Mouse (Mus musculus): ENCODE measurements around the gene Neb. TPM values are rescaled to one million over a fixed set of nuclear protein-coding genes. Genes with fewer than 3 reads are reported as not detected.
A peak's percentile ranks its signal among the peaks of the same experiment; 100 is the strongest.

Gene Neb
- polyA plus RNA-seq, 1 experiment = 0.14 TPM

GRCm38 (mm10) chr2:52270911-52271310 lies 107.4 kb downstream of the Neb start:
- Histone ChIP-seq H3K4me3 (ENCODE audit: insufficient read depth, poor library complexity, severe bottlenecking) (no peak overlapping the region), H3ac (ENCODE audit: control insufficient read depth, insufficient read length, low read depth) (no peak overlapping the region), H3K36me3 (ENCODE audit: control insufficient read depth, insufficient read depth) (no peaks in the 10 kb centered on the region), H3K79me2 (ENCODE audit: control insufficient read depth, insufficient read depth) (no peaks in the 10 kb centered on the region), H3K27me3 (ENCODE audit: control insufficient read depth, insufficient read depth, insufficient read length) (no peaks in the 10 kb centered on the region), H3K79me3 (ENCODE audit: low read depth) (no peaks in the 10 kb centered on the region)
- no peak for TF ChIP-seq MYOD1 (IDR thresholded peaks at IDR 0.05; ENCODE audit: control insufficient read depth, insufficient read length, low read depth)
- no peak for TF ChIP-seq CEBPB (IDR thresholded peaks at IDR 0.05; ENCODE audit: low read depth)
- TF ChIP-seq USF1 (IDR thresholded peaks at IDR 0.05; ENCODE audit: low read depth) = no peak
- no peak for TF ChIP-seq MYOG (IDR thresholded peaks at IDR 0.05; ENCODE audit: control insufficient read depth, extremely low read depth, insufficient read length)
- no peak for TF ChIP-seq MAX (IDR thresholded peaks at IDR 0.05)
- TF ChIP-seq CTCF (IDR thresholded peaks at IDR 0.05; ENCODE audit: control insufficient read depth, insufficient read depth, insufficient read length) = no peak
- no peak for TF ChIP-seq FOSL1 (IDR thresholded peaks at IDR 0.05; ENCODE audit: insufficient read depth, low read length, poor library complexity, severe bottlenecking)

GRCm38 (mm10) chr2:52262149-52262548 lies 116.1 kb downstream of the Neb start:
- Histone ChIP-seq H3K79me3 (ENCODE audit: low read depth) (no peaks in the 10 kb centered on the region), H3K79me2 (ENCODE audit: control insufficient read depth, insufficient read depth) (no peaks in the 10 kb centered on the region), H3K4me3 (ENCODE audit: insufficient read depth, poor library complexity, severe bottlenecking) (no peak overlapping the region), H3K27me3 (ENCODE audit: control insufficient read depth, insufficient read depth, insufficient read length) (no peaks in the 10 kb centered on the region), H3ac (ENCODE audit: control insufficient read depth, insufficient read length, low read depth) (no peak overlapping the region), H3K36me3 (ENCODE audit: control insufficient read depth, insufficient read depth) (no peaks in the 10 kb centered on the region)
- TF ChIP-seq CTCF (IDR thresholded peaks at IDR 0.05; ENCODE audit: control insufficient read depth, insufficient read depth, insufficient read length) (peak; percentile 12), MYOD1 (IDR thresholded peaks at IDR 0.05; ENCODE audit: control insufficient read depth, insufficient read length, low read depth) (no peak), MAX (IDR thresholded peaks at IDR 0.05) (no peak)

GRCm38 (mm10) chr2:52252037-52252436 lies 126.2 kb downstream of the Neb start:
- no peak overlapping the region for H3ac ChIP-seq (ENCODE audit: control insufficient read depth, insufficient read length, low read depth)
- H3K36me3 ChIP-seq (ENCODE audit: control insufficient read depth, insufficient read depth) = no peaks in the 10 kb centered on the region
- H3K79me3 ChIP-seq (ENCODE audit: low read depth) = no peaks in the 10 kb centered on the region
- H3K4me3 ChIP-seq (ENCODE audit: insufficient read depth, poor library complexity, severe bottlenecking) = no peak overlapping the region
- H3K27me3 ChIP-seq (ENCODE audit: control insufficient read depth, insufficient read depth, insufficient read length) = no peaks in the 10 kb centered on the region
- no peak for TF ChIP-seq MYOD1 (IDR thresholded peaks at IDR 0.05; ENCODE audit: control insufficient read depth, insufficient read length, low read depth)
- no peak for TF ChIP-seq MYOG (IDR thresholded peaks at IDR 0.05; ENCODE audit: control insufficient read depth, extremely low read depth, insufficient read length)
- no peak for TF ChIP-seq CTCF (IDR thresholded peaks at IDR 0.05; ENCODE audit: control insufficient read depth, insufficient read depth, insufficient read length)
- TF ChIP-seq CEBPB (IDR thresholded peaks at IDR 0.05; ENCODE audit: low read depth) = no peak
- no peak for TF ChIP-seq FOSL1 (IDR thresholded peaks at IDR 0.05; ENCODE audit: insufficient read depth, low read length, poor library complexity, severe bottlenecking)
- no peak for TF ChIP-seq MAX (IDR thresholded peaks at IDR 0.05)
- no peak for TF ChIP-seq USF1 (IDR thresholded peaks at IDR 0.05; ENCODE audit: low read depth)
- H3K79me2 ChIP-seq (ENCODE audit: control insufficient read depth, insufficient read depth) = no peaks in the 10 kb centered on the region

- TF ChIP-seq USF1 (IDR thresholded peaks at IDR 0.05; ENCODE audit: low read depth) = no peak
- TF ChIP-seq MYOD1 (IDR thresholded peaks at IDR 0.05; ENCODE audit: control insufficient read depth, insufficient read length, low read depth) = no peak
- TF ChIP-seq CTCF (IDR thresholded peaks at IDR 0.05; ENCODE audit: control insufficient read depth, insufficient read depth, insufficient read length) = no peak
- TF ChIP-seq MYOG (IDR thresholded peaks at IDR 0.05; ENCODE audit: control insufficient read depth, extremely low read depth, insufficient read length) = no peak
- no peak for TF ChIP-seq FOSL1 (IDR thresholded peaks at IDR 0.05; ENCODE audit: insufficient read depth, low read length, poor library complexity, severe bottlenecking)
- TF ChIP-seq CEBPB (IDR thresholded peaks at IDR 0.05; ENCODE audit: low read depth) = no peak
- no peak for TF ChIP-seq MAX (IDR thresholded peaks at IDR 0.05)
- Histone ChIP-seq H3K79me3 (ENCODE audit: low read depth) (no peaks in the 10 kb centered on the region), H3K4me3 (ENCODE audit: insufficient read depth, poor library complexity, severe bottlenecking) (no peak overlapping the region), H3K36me3 (ENCODE audit: control insufficient read depth, insufficient read depth) (no peaks in the 10 kb centered on the region), H3ac (ENCODE audit: control insufficient read depth, insufficient read length, low read depth) (no peak overlapping the region), H3K79me2 (ENCODE audit: control insufficient read depth, insufficient read depth) (no peaks in the 10 kb centered on the region), H3K27me3 (ENCODE audit: control insufficient read depth, insufficient read depth, insufficient read length) (no peaks in the 10 kb centered on the region)
Measured at GRCm38 (mm10) chr2:52248316-52248826, 129.9 kb downstream of the Neb start.

- no peaks in the 10 kb centered on the region for H3K79me2 ChIP-seq (ENCODE audit: control insufficient read depth, insufficient read depth)
- H3K36me3 ChIP-seq (ENCODE audit: control insufficient read depth, insufficient read depth) = no peaks in the 10 kb centered on the region
- H3K4me3 ChIP-seq (ENCODE audit: insufficient read depth, poor library complexity, severe bottlenecking) = no peak overlapping the region
- TF ChIP-seq CEBPB (IDR thresholded peaks at IDR 0.05; ENCODE audit: low read depth) = no peak
- TF ChIP-seq USF1 (IDR thresholded peaks at IDR 0.05; ENCODE audit: low read depth) = no peak
- TF ChIP-seq MAX (IDR thresholded peaks at IDR 0.05) = no peak
- TF ChIP-seq CTCF (IDR thresholded peaks at IDR 0.05; ENCODE audit: control insufficient read depth, insufficient read depth, insufficient read length) = no peak
- no peak for TF ChIP-seq MYOD1 (IDR thresholded peaks at IDR 0.05; ENCODE audit: control insufficient read depth, insufficient read length, low read depth)
- no peak for TF ChIP-seq MYOG (IDR thresholded peaks at IDR 0.05; ENCODE audit: control insufficient read depth, extremely low read depth, insufficient read length)
- no peak for TF ChIP-seq FOSL1 (IDR thresholded peaks at IDR 0.05; ENCODE audit: insufficient read depth, low read length, poor library complexity, severe bottlenecking)
- H3K27me3 ChIP-seq (ENCODE audit: control insufficient read depth, insufficient read depth, insufficient read length) = no peaks in the 10 kb centered on the region
- H3K79me3 ChIP-seq (ENCODE audit: low read depth) = no peaks in the 10 kb centered on the region
- H3ac ChIP-seq (ENCODE audit: control insufficient read depth, insufficient read length, low read depth) = no peak overlapping the region
Measured at GRCm38 (mm10) chr2:52245091-52245490, 133.2 kb downstream of the Neb start.

- H3K79me3 ChIP-seq (ENCODE audit: low read depth) = no peaks in the 10 kb centered on the region
- no peaks in the 10 kb centered on the region for H3K36me3 ChIP-seq (ENCODE audit: control insufficient read depth, insufficient read depth)
- H3K4me3 ChIP-seq (ENCODE audit: insufficient read depth, poor library complexity, severe bottlenecking) = no peak overlapping the region
- TF ChIP-seq USF1 (IDR thresholded peaks at IDR 0.05; ENCODE audit: low read depth) = no peak
- TF ChIP-seq CTCF (IDR thresholded peaks at IDR 0.05; ENCODE audit: control insufficient read depth, insufficient read depth, insufficient read length) = no peak
- no peak for TF ChIP-seq MAX (IDR thresholded peaks at IDR 0.05)
- no peak for TF ChIP-seq MYOG (IDR thresholded peaks at IDR 0.05; ENCODE audit: control insufficient read depth, extremely low read depth, insufficient read length)
- TF ChIP-seq FOSL1 (IDR thresholded peaks at IDR 0.05; ENCODE audit: insufficient read depth, low read length, poor library complexity, severe bottlenecking) = no peak
- TF ChIP-seq MYOD1 (IDR thresholded peaks at IDR 0.05; ENCODE audit: control insufficient read depth, insufficient read length, low read depth) = no peak
- no peak for TF ChIP-seq CEBPB (IDR thresholded peaks at IDR 0.05; ENCODE audit: low read depth)
- H3ac ChIP-seq (ENCODE audit: control insufficient read depth, insufficient read length, low read depth) = no peak overlapping the region
- H3K79me2 ChIP-seq (ENCODE audit: control insufficient read depth, insufficient read depth) = no peaks in the 10 kb centered on the region
- H3K27me3 ChIP-seq (ENCODE audit: control insufficient read depth, insufficient read depth, insufficient read length) = no peaks in the 10 kb centered on the region
Measured at GRCm38 (mm10) chr2:52242691-52243090, 135.6 kb downstream of the Neb start.
